Mouse (Mus musculus) heart, adult 2 months (tissue): ENCODE measurements at regions not wholly inside any gene's neighbourhood (a gene's known extent, or its start where the extent isn't known, plus 50 kb on each side); places are given as distances from the start of the nearest gene placed in this dataset.

Source experiments
- DNase-seq, 2 experiments: peaks; one replicate each; pipeline ENCODE4 v3.0.0; 2021
- H3K27ac ChIP-seq: fragments of 200-600 bp; 2 replicates; pipeline ENCODE4 v1.8.1; 2022
- H3K27me3 ChIP-seq: fragments of 200-500 bp; 2 replicates; pipeline ENCODE4 v1.6.1; 2012; ENCODE audit warnings: mild to moderate bottlenecking, low read length, inconsistent platforms, mixed read lengths; ENCODE audit not compliant: control insufficient read depth, insufficient read depth
- H3K36me3 ChIP-seq: fragments of 200-500 bp; 2 replicates; pipeline ENCODE4 v1.6.1; 2012; ENCODE audit warnings: low read length, inconsistent platforms; ENCODE audit not compliant: control insufficient read depth, insufficient read depth
- H3K4me1 ChIP-seq: fragments of 200-500 bp; 2 replicates; pipeline ENCODE4 v1.6.1; 2011; ENCODE audit warnings: low read length; ENCODE audit not compliant: control insufficient read depth, insufficient read depth
- H3K4me3 ChIP-seq: fragments of 200-600 bp; 2 replicates; pipeline ENCODE4 v1.8.1; 2022
- H3K79me2 ChIP-seq: fragments of 200-500 bp; replicated peaks from 2 replicates; pipeline ENCODE4 v1.6.1; 2012; ENCODE audit warnings: mild to moderate bottlenecking, inconsistent platforms, low read length, moderate library complexity, mixed read lengths; ENCODE audit not compliant: control insufficient read depth, insufficient read depth
- H3K9ac ChIP-seq: fragments of 200-500 bp; 2 replicates; pipeline ENCODE4 v1.6.1; 2012; ENCODE audit warnings: low read depth, mild to moderate bottlenecking, control low read depth, inconsistent platforms, low read length, mixed read lengths
- CTCF ChIP-seq: fragments of 200-600 bp; IDR thresholded peaks from 2 replicates; pipeline ENCODE4 v1.8.1; 2022; ENCODE audit warnings: antibody characterized with exemption, mild to moderate bottlenecking, moderate library complexity
- EP300 ChIP-seq: fragments of 200-500 bp; IDR thresholded peaks from 2 replicates; pipeline ENCODE4 v1.6.1; 2011; ENCODE audit warnings: low read depth, low read length, control low read depth; ENCODE audit not compliant: insufficient read depth
- POLR2A ChIP-seq: fragments of 200-500 bp; IDR thresholded peaks from 2 replicates; pipeline ENCODE4 v1.6.1; 2011; ENCODE audit warnings: mild to moderate bottlenecking, low read depth, low read length, control low read depth; ENCODE audit not compliant: insufficient read depth
- WGBS: fragments of 180-500 bp; shearing (Covaris S2); methylation state at CpG from one replicate; pipeline ENCODE4 v1.1.7; 2018; 5-methylcytosine and 5-hydroxymethylcytosine counted together
- intact Hi-C: fragments of 180-260 bp; cut with DNase I; formaldehyde crosslinking; loops from one replicate; pipeline ENCODE4 v1.15.1; 2025

DNA sequence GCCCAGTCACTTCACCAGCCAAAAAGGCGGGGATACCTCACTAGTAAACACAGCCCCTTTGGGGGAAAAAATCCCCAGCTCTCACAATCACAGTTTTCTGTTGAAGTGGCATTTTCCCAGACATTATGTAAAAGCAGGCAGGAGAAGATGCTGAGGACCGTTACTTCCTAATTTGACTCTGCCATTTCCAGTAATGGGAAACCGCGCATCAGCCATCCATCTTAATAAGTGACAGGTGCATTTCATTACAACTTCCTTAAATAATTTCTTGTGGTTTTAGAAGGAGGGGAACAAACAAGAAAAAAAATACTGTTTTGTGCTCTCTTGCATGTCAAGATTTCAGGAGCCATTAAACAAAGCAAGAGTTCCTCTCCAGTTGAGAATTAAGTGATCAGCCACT lies 70.2 kb upstream of the Alk start:
- Histone ChIP-seq H3K27me3 (no peaks in the 10 kb centered on the region), H3K4me1 (no peaks in the 10 kb centered on the region), H3K9ac (no peak overlapping the region), H3K27ac (no peak overlapping the region), H3K36me3 (no peaks in the 10 kb centered on the region), H3K4me3 (no peak overlapping the region), H3K79me2 (no peaks in the 10 kb centered on the region)
- intact Hi-C loops = no loop called here
- DNase-seq = no peak
- TF ChIP-seq CTCF = no peak
- no peak for TF ChIP-seq POLR2A
- TF ChIP-seq EP300 = no peak
- WGBS = 91% methylated on average over 4 of the region's 4 CpGs

DNA sequence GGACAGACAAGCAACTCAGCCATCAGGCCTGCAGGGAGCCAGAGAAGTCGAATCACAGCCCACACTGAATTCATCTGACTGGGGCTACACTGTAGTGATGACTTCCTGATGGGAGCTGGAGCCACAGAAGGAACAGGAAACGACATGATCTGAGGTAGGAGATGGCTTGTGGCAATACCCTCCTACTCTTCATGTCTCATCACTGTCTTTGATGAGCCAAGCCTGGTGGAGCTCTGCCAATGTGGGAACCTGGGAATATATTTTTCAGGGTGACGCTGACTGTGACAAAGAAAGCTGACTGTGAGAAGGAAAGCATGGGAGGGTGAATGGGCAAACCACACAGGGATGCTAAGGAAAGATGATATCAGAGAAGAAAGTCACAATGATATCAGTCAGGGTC lies 67.6 kb upstream of the Alk start:
- Histone ChIP-seq H3K36me3 (no peaks in the 10 kb centered on the region), H3K27ac (no peak overlapping the region), H3K79me2 (no peaks in the 10 kb centered on the region), H3K4me3 (no peak overlapping the region), H3K27me3 (no peaks in the 10 kb centered on the region), H3K9ac (no peak overlapping the region), H3K4me1 (no peaks in the 10 kb centered on the region)
- WGBS = 35% methylated on average over 3 of the region's 3 CpGs
- TF ChIP-seq EP300 (no peak), POLR2A (no peak), CTCF (no peak)
- DNase-seq = no peak
- intact Hi-C loops = no loop called here

DNA sequence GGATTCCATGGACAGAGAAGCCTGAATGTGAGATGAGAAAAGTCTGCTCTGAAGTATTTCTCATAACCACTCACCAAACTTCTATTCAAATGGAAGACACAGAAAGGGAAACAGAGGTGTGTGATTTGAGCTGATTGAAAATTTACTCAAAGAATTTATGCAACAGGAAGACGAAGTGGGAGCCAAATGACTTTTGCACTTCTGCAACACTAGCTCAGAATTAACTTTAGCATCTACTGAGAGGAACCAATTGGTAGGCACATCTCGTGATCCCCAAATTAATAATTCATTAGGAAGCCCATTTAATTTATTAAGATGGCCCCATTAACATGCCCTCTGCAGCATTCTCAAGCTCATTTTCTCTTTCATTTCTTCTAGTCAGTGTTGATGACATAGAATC lies 62.5 kb upstream of the Alk start:
- Histone ChIP-seq H3K27me3 (no peaks in the 10 kb centered on the region), H3K4me3 (no peak overlapping the region), H3K36me3 (no peaks in the 10 kb centered on the region), H3K4me1 (no peaks in the 10 kb centered on the region), H3K79me2 (no peaks in the 10 kb centered on the region), H3K9ac (no peak overlapping the region), H3K27ac (no peak overlapping the region)
- no peak for DNase-seq
- TF ChIP-seq EP300 = no peak
- no peak for TF ChIP-seq CTCF
- TF ChIP-seq POLR2A = no peak
- intact Hi-C loops = no loop called here
- WGBS = 64% methylated on average over 2 of the region's 2 CpGs

DNA sequence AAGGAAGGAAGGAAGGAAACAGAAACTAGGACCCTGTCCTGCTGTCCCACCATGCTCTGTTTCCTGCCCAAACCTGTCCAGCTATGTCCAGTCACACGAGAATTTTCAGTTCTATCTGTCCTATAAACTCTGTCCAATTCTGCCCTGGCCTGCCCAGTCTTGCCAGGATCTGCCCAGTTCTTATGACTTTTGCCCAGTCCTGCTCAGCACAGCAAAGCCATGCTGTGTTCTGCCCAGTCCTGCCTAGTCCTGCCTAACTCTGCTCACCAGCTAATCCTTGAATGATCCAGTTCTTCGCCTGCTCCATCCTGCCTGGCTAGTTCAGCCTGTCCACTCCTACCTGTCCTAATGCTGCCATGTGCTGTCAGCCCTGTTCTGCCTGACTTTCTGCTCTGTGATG lies 57.3 kb upstream of the Alk start:
- no peak overlapping the region for H3K4me3 ChIP-seq
- H3K36me3 ChIP-seq = no peaks in the 10 kb centered on the region
- intact Hi-C loops = no loop called here
- H3K79me2 ChIP-seq = no peaks in the 10 kb centered on the region
- WGBS = 59% methylated on average over 2 of the region's 2 CpGs
- H3K4me1 ChIP-seq = no peaks in the 10 kb centered on the region
- no peak for TF ChIP-seq CTCF
- no peak for TF ChIP-seq EP300
- TF ChIP-seq POLR2A = no peak
- no peaks in the 10 kb centered on the region for H3K27me3 ChIP-seq
- H3K9ac ChIP-seq = no peak overlapping the region
- H3K27ac ChIP-seq = no peak overlapping the region
- no peak for DNase-seq

DNA sequence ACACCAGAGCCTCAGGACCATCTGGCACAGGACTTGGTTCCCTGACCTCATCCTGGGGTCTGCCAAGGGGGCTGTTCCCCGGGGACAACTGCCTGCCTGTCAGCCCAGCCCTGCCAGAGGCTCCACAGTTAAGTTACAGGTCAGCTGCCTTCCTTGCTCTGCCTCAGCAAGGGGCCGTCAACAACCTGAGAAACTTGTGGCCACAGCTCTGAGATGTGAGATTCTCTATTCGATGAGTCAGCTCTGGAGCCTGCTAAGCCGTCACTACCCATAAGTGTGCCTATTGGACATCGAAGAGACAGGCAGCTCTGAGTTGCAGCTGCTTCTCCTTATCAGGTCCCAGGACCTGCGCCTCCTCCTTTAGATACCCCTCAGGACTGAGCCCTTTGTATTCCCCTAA lies 54.3 kb upstream of the Alk start:
- H3K4me3 ChIP-seq = no peak overlapping the region
- H3K27me3 ChIP-seq = no peaks in the 10 kb centered on the region
- no peaks in the 10 kb centered on the region for H3K36me3 ChIP-seq
- no peak for DNase-seq
- no peaks in the 10 kb centered on the region for H3K4me1 ChIP-seq
- TF ChIP-seq POLR2A (no peak), EP300 (no peak), CTCF (no peak)
- no peaks in the 10 kb centered on the region for H3K79me2 ChIP-seq
- no peak overlapping the region for H3K27ac ChIP-seq
- intact Hi-C loops = no loop called here
- H3K9ac ChIP-seq = no peak overlapping the region
- 27% methylated on average over 6 of the region's 6 CpGs for WGBS

DNA sequence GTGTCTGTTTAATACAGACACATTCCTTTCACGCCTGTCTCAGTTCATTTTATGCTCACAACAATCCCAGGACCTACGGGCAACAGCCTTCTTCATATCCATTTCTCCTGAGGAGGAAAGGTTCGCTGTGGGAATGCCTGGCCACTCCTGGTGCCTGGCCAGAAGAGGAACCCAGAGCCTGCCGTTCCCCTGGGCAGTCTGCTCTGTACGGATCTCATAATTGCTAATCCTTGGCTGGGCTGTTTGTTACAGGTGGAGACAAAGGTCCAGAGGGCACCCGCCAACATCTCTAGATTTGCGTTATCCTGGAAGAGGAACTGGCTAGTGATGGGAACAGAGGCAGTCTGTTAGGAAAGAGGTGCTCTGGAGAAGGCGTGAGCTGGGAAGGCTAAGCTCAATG lies 53.4 kb upstream of the Alk start:
- Histone ChIP-seq H3K4me1 (no peaks in the 10 kb centered on the region), H3K9ac (no peak overlapping the region), H3K27me3 (no peaks in the 10 kb centered on the region), H3K36me3 (no peaks in the 10 kb centered on the region), H3K27ac (no peak overlapping the region), H3K4me3 (no peak overlapping the region), H3K79me2 (no peaks in the 10 kb centered on the region)
- 67% methylated on average over 8 of the region's 8 CpGs for WGBS
- intact Hi-C loops = no loop called here
- no peak for DNase-seq
- TF ChIP-seq EP300 = no peak
- TF ChIP-seq CTCF = no peak
- TF ChIP-seq POLR2A = no peak
